Mouse (Mus musculus) heart, postnatal 10 days (tissue): ENCODE data around the gene Tmem88. TPM values are rescaled to one million over a fixed set of nuclear protein-coding genes. Genes with fewer than 3 reads are reported as not detected.
"Not testable (repeated sequence)": the region's sequence is repeated elsewhere in the genome, so short reads cannot be mapped to it uniquely, and the experiment has no call there.

Experiments used
- DNase-seq, 2 experiments: peaks; one replicate each; pipeline ENCODE4 v3.0.0; 2021
- intact Hi-C: fragments of 180-260 bp; cut with DNase I; formaldehyde crosslinking; loops from one replicate; pipeline ENCODE4 v1.15.1; 2025
- total RNA-seq, 2 experiments: library from RNA; stranded (reverse); gene quantifications; 2 replicates each; pipeline ENCODE4 v1.2.3; 2021

Gene Tmem88
- total RNA-seq, 2 experiments from 2014 or later, result 53.3 to 54.0 TPM

DNA sequence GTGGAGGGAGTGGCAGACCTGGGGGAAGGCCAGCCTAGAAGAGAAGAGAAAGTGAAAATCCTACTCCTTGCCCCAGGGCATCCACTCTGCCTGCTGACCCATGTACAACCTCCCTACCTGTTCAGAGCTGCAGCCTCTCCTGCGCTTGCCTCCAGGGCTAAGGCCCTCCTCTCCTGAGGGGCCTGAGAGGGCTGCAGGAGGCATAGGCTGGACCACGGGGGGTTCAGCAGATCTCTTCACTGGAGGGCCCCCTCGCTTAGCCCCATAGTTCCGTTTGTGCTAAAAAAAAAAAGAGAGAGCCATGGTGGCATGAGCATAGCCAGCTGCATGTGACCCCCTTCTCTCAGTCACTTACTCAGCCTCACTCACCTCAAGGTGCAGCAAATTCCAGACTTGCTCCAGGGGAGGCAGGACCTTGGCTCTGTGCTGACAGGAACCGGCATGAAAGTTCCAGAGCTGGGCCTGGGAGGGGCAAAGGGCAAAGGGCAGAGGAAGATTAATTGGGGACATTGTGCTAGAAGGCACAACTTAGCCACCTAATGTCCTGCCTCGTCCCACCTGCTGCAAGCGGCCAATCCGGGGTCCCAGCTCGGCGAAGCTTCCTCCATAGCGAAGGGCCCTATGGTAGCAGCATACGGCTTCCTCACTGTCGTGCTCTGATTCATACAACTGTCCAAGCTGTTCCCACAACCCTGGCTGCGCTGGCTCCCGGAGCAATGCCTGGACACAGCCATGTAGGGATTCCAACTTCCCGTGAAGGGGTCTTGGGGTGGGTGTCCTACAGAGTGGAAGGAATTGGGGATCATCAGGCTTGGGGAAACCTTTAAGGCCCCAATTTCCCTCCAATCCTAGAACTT, 9.1 kb upstream of the Tmem88 start:
- no peak for DNase-seq
- intact Hi-C loops, result no loop called here

GRCm38 (mm10) chr11:69406282-69406681, 8.2 kb upstream of the Tmem88 start:
- no peak for DNase-seq
- intact Hi-C loops, result no loop called here

- no peak for DNase-seq
- intact Hi-C loops, result no loop called here
These were observed 7.6 kb upstream of the Tmem88 start for GRCm38 (mm10) chr11:69405397-69406200.

GRCm38 (mm10) chr11:69404595-69405396, 6.8 kb upstream of the Tmem88 start:
- intact Hi-C loops, result no loop called here
- no peak for DNase-seq

GRCm38 (mm10) chr11:69403691-69404594, 5.9 kb upstream of the Tmem88 start:
- DNase-seq, result no peak
- intact Hi-C loops, result no loop called here

- intact Hi-C loops, result loop anchor here (1.0 to 2.0 kb wide), 3 partner anchors 17 to 111 kb away; no protein-coding TSS in a partner anchor
- no peak for DNase-seq
These were observed 4.0 kb upstream of the Tmem88 start for GRCm38 (mm10) chr11:69401987-69402386.

DNA sequence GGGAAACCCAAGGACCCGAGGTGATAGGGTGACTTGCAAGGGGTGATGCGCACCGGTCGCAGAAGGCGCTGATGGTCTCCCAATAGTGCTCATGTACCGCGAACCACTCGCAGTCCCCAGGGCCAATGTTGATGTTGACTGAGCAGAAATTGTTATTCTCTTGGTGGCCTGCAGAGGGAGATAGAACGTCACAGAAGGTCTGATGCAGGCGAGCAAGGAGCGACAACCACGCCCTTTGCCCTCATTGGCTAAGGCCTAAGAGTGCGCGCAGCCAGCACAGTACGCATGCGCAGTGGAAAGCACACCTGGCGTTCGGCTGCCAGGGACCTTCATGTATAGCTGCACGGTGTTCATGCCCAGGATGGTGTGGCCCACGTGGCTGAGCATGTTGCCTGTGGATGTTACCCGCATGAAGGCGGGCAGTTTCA, 3.2 kb upstream of the Tmem88 start:
- intact Hi-C loops, result loop anchor here (1.0 to 2.0 kb wide), 3 partner anchors 18 to 112 kb away; no protein-coding TSS in a partner anchor
- peak; percentile 93 to 94 for DNase-seq

DNA sequence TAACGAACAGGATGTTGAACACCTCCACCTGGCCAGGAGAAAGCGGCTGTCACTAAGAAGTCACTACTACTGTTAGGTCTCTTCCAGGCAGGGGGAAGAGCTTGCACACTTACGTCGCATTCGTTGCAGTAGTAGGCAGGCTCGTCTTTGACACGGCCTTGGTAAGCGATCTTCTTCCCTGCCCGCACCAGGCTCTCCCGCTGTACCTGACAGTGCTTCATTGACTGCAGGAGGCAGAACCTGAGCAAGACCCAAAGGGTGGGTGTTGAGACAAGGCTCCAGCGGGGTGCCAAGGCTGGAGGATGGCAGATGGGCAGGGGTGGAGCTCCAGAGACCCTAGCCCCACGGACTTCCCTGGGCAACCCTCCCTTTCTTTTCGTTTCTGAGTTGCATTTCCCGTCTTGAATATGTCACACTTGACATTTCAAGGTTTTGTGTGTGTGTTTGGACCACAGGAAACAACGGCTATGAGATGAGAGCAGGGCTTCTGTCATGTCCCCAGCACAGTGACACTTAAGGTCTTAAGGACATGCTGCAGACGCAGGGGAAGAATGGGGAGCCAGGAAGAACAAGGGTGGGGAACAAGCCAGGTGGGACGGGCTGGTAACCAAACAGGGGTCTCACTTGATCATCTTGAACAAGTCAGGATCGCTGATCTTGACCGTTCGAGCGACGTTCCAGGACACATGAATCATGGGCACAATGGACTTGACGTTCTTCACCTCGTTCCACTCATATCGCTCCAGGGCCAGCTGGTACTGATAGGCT, 2.2 kb upstream of the Tmem88 start:
- intact Hi-C loops, result loop anchor here (2.0 kb wide), 1 partner anchor 113 kb away; no protein-coding TSS in a partner anchor
- no peak for DNase-seq

DNA sequence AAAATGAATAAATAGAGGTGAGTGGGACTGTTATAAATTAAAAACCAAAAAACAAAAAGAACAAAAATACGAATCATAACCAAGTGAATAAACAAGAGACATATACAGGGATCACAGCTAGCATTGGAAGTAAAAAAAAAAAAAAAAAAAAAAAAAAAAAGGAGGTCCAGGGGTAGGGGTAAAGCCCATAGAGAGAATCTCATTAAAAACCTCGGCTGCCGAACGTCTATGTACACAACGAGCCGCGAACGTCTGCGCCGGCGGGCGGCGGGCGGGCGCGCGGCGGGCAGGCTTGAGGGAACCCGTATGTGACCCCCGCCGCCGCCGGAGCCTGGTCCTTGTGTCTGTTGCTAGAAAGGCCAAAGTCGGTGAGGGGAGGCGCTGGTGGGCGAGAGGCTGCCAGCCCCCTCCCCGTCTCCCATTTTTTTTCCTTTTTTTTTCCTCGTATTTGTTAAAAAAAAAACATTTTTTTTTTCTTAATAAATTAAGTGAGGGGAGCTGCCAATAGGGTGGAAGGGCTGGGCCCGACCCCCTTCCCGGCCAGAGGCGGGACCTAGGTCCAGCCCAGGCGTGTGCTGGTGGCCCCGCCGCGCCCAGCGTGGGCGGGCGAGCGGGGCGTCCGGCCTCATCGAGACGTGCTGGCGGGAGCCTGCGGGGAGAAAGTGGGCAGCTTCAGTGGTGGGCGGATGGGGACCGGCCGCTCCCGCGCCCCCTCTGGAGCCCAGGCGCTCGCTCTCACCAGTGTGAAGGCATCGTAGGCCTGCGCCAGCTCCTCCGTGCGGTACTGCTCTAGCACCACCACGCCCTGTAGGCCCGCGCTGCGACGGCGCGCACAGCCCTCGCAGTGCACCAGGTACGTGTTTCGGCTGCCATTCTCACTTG, 1.4 kb upstream of the Tmem88 start:
- DNase-seq, result peak in 1 of 2 experiments; percentile 35
- intact Hi-C loops, result loop anchor here (2.0 kb wide), 1 partner anchor 113 kb away; no protein-coding TSS in a partner anchor

DNA sequence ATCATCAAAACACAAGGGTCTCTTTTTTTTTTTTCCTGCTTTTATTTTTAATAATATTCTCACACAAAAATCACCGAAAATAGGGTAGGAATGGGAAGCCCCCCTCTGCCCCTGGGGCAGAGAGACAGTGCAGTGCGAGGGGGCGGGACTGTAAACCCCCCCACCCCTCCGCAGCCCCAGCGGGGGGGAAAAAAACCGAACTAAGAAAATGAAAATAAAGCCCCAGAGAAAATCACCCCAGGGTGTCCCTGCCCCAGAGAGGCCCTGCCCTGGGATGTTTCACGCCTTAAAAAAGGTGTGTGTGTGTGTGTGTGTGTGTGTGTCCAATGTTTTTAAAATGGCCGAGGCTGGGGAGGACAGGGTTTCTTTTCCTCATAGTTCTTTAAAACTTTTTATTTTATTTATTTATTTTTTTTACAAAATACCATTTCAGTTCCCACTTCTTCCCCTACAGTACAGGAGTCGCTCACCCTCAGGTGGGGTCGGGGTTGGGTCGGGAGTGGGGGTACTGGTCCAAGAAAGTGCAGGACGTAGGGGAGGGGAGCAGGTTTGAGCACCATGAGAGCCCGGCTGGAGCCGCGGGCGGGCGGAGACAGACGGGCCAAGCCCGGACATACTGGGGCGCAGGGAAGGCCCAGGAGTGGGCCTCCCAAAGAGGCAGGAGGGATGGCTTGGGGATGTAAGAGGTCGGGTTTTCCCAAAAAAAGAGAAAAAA, 609 bp upstream of the Tmem88 start:
- DNase-seq, result no peak
- intact Hi-C loops, result no loop called here

GRCm38 (mm10) chr11:69397581-69398057, 415 bp downstream of the Tmem88 start:
- DNase-seq, result peak in 1 of 2 experiments; percentile 59
- intact Hi-C loops, result loop anchor here (2.0 kb wide), 1 partner anchor 13 kb away; no protein-coding TSS in a partner anchor

GRCm38 (mm10) chr11:69396772-69397171, 1.3 kb downstream of the Tmem88 start:
- DNase-seq, result peak; percentile 73 to 79
- intact Hi-C loops, result loop anchor here (2.0 kb wide), 1 partner anchor 14 kb away; no protein-coding TSS in a partner anchor

- DNase-seq, result peak; percentile 98
- intact Hi-C loops, result loop anchor here (2.0 kb wide), 2 partner anchors 15 to 71 kb away; no protein-coding TSS in a partner anchor
These were observed 2.2 kb downstream of the Tmem88 start for GRCm38 (mm10) chr11:69395634-69396373.

DNA sequence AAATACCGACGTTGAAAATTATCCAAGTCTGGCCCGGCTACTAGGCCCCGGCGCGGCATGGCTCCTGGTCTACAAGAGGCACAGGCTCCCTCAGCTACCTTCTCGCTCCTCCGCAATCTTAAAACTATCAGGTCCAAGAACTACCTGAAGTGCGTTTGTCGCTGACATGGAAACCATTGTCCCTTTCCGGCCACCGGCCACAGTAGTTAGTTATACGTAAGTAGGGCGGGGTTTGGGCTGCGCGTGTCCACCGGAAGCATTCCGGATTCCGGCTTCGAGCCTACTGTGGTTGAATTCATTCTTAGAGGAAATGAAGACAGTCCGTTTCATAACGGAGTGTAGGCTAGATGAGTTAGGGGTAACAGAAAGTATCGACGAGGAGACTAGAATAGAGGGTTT, 2.8 kb downstream of the Tmem88 start, which contains the start of the genes Naa38 and Cyb5d1:
TSS of gene Naa38 (plus strand) at position 253 of the 399 bp plus-strand sequence.
TSS of gene Cyb5d1 (minus strand) at position 397 of the 399 bp plus-strand sequence.
- peak; percentile 93 to 94 for DNase-seq
- intact Hi-C loops, result loop anchor here (2.0 kb wide), 1 partner anchor 70 kb away; no protein-coding TSS in a partner anchor

DNA sequence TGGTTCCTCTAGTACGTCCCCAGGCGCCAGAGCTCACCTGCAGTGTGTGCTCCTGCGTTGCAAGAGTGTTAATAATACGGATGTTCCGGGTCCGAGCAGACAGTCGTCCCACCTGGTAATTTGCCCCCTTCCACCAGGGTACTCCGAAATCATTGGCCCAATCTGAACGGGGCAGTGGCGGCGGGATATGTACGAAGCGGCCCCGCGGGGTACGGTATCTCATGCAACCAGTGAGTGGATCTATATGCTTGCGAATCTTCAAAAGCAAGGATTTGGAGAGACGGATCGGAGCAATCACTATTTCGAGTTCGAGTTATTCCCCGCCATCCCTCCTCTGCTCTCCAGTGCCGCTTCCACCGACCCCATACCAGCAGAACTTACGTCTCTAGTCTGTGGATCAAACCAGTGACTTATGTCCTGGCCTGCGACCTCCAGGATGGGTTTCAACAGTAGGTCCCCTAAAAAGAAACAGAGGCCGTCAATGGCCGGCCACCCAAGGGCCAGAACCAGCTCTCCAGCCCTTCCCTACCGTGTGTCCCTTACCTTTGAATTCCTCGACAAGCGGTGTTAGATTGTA, 3.4 kb downstream of the Tmem88 start:
- not testable (repeated sequence) for DNase-seq
- intact Hi-C loops, result loop anchor here (2.0 kb wide), 1 partner anchor 70 kb away; no protein-coding TSS in a partner anchor
